Mouse (Mus musculus) testis, adult 2 months (tissue): ENCODE data around the gene H2afv.

Source experiments
- CTCF ChIP-seq: fragments of 200-500 bp; IDR thresholded peaks from 2 replicates; pipeline ENCODE4 v1.5.1; 2012; ENCODE audit warnings: low read depth, mild to moderate bottlenecking, inconsistent platforms, low read length, moderate library complexity; ENCODE audit not compliant: control insufficient read depth, insufficient read depth, insufficient replicate concordance
- POLR2A ChIP-seq: fragments of 200-500 bp; IDR thresholded peaks from 2 replicates; pipeline ENCODE4 v1.6.1; 2012; ENCODE audit warnings: low read depth, mild to moderate bottlenecking, inconsistent platforms, low read length, moderate library complexity; ENCODE audit not compliant: control insufficient read depth

DNA sequence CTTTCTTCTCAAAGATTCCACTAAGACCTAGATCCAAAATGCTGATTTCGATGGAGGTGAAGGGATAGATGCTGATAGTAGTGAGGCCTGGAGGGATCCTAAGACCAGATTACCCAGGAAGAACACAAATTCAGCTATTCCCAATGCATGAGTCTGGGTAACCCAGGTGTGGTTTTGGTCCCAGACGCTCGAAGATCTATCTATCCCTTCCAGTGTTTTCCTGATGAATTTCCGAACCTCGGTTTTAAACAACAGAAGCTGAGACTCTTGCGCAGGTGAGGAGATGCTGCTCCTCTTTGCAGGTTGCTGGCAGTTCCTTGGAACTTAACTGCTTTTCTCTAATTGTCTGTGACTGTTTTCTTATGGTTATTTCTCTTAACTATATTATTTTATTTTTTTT is 30.1 kb upstream of the H2afv start:
- TF ChIP-seq CTCF, result no peak
- no peak for TF ChIP-seq POLR2A
